Mouse (Mus musculus) activated CD4-positive, CD25-positive, alpha-beta regulatory T cell, adult 4 months (primary cell): ENCODE results near the gene Ralbp1. TPM values are rescaled to one million over a fixed set of nuclear protein-coding genes. Genes with fewer than 3 reads are reported as not detected.

Source experiments
- ATAC-seq: one replicate; pipeline ENCODE4 v1.8.0; 2017
- polyA plus RNA-seq, 2 experiments: library from polyadenylated mRNA; unstranded; fragments of 100-300 nt; shearing (Covaris generic); gene quantifications; one replicate each; pipeline ENCODE4 v1.2.1; 2017

Ralbp1 gene
- polyA plus RNA-seq, 2 experiments from 2014 or later = 39.1 to 51.8 TPM

GRCm38 (mm10) chr17:65847694-65848449 lies 37.7 kb downstream of the Ralbp1 start:
- no peak for ATAC-seq

- ATAC-seq = no peak
Observed at GRCm38 (mm10) chr17:65845423-65845822, 40.2 kb downstream of the Ralbp1 start.

GRCm38 (mm10) chr17:65842669-65843381 lies 42.8 kb downstream of the Ralbp1 start:
- ATAC-seq = no peak

GRCm38 (mm10) chr17:65839541-65840256 lies 45.9 kb downstream of the Ralbp1 start:
- ATAC-seq = no peak

- ATAC-seq = no peak
Observed at GRCm38 (mm10) chr17:65836746-65837145, 48.9 kb downstream of the Ralbp1 start.

- no peak for ATAC-seq
Observed at GRCm38 (mm10) chr17:65833891-65834290, 51.7 kb downstream of the Ralbp1 start.

- no peak for ATAC-seq
Observed at GRCm38 (mm10) chr17:65830216-65830863, 55.3 kb downstream of the Ralbp1 start.

- no peak for ATAC-seq
Observed at GRCm38 (mm10) chr17:65828951-65829350, 56.6 kb downstream of the Ralbp1 start.

- no peak for ATAC-seq
Observed at GRCm38 (mm10) chr17:65827904-65828303, 57.7 kb downstream of the Ralbp1 start.

- no peak for ATAC-seq
Observed at GRCm38 (mm10) chr17:65827119-65827840, 58.3 kb downstream of the Ralbp1 start.

GRCm38 (mm10) chr17:65826257-65826656 lies 59.3 kb downstream of the Ralbp1 start:
- ATAC-seq = peak; percentile 68

GRCm38 (mm10) chr17:65824246-65824645 lies 61.4 kb downstream of the Ralbp1 start:
- ATAC-seq = no peak

- ATAC-seq = no peak
Observed at GRCm38 (mm10) chr17:65822423-65822822, 63.2 kb downstream of the Ralbp1 start.

GRCm38 (mm10) chr17:65820197-65820596 lies 65.4 kb downstream of the Ralbp1 start:
- ATAC-seq = no peak

GRCm38 (mm10) chr17:65813763-65814162 lies 71.8 kb downstream of the Ralbp1 start:
- no peak for ATAC-seq

- ATAC-seq = no peak
Observed at GRCm38 (mm10) chr17:65811032-65811431, 74.6 kb downstream of the Ralbp1 start.

GRCm38 (mm10) chr17:65806416-65806815 lies 79.2 kb downstream of the Ralbp1 start:
- no peak for ATAC-seq

GRCm38 (mm10) chr17:65805966-65806365 lies 79.6 kb downstream of the Ralbp1 start:
- no peak for ATAC-seq

- no peak for ATAC-seq
Observed at GRCm38 (mm10) chr17:65802026-65802425, 83.6 kb downstream of the Ralbp1 start.

- ATAC-seq = no peak
Observed at GRCm38 (mm10) chr17:65800451-65800850, 85.1 kb downstream of the Ralbp1 start.

GRCm38 (mm10) chr17:65799353-65799752 lies 86.2 kb downstream of the Ralbp1 start:
- ATAC-seq = no peak

GRCm38 (mm10) chr17:65798446-65798845 lies 87.2 kb downstream of the Ralbp1 start:
- no peak for ATAC-seq
